Mouse (Mus musculus): ENCODE measurements at regions not wholly inside any gene's neighbourhood (a gene's known extent, or its start where the extent isn't known, plus 50 kb on each side); places are given as distances from the start of the nearest gene placed in this dataset.

DNA sequence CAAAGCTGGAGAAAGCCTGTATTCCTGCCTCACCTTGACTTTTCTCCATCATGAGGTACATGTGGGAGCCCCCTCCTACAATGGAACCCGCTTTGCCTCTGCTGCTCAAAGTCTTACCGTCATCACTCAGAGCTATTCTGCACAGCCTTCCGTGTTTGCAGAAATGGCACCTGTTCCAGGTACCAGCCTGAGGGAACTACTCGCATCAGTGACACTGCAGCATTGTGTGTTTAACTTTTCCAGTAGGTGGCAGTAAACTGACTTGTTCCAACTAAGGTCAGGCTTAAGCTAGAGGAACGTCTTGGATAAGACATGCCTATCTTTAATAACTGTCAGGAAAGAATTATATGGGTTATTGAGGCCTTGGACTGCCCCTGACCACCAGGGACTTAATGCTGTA is 71.4 kb downstream of the Fam173b start:
- no peak for DNase-seq (ENCODE audit: low spot score)

DNA sequence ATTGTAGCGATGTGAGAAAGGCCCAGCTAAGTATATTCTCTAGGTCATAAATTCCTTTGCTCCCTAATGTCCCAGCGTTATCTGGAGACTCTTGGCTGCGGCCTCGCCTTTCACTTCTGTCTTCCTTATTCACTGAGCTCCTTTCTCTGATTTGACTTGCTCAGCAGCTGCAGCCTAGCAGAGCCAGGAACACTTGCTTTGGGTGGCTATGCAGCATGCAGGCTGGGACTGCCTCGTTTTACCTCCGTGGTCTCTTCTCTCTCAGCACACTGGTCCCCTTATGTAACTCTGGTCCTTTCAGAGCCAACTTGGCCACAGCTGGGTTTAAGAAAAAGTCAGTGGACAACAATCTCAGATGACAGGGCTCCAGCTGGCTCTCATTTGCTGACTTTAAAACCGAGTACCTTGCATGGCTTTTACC is 75.1 kb downstream of the Fam173b start:
- peak; percentile 7 for DNase-seq (ENCODE audit: low spot score)

DNA sequence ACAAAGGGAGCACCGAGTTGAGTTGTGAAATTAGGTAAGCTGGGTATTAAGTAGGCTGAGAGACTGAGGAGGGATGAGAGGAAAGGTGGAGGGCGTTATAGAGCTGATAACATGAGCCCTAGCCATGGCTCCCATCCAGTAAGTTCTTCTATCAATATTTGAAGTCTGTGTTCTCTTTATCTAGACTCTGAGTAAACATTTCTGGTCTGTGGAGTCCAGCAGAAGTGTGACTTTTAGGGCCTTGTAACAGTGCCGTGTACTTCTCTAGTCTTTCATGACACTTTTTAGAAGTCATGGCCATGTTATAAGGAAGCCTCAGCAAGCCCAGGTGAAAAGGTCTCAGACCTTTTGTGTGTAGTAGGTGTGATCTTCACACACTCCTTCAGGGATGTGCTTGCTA is 91.5 kb downstream of the Fam173b start:
- no peak for DNase-seq (ENCODE audit: low spot score)

DNA sequence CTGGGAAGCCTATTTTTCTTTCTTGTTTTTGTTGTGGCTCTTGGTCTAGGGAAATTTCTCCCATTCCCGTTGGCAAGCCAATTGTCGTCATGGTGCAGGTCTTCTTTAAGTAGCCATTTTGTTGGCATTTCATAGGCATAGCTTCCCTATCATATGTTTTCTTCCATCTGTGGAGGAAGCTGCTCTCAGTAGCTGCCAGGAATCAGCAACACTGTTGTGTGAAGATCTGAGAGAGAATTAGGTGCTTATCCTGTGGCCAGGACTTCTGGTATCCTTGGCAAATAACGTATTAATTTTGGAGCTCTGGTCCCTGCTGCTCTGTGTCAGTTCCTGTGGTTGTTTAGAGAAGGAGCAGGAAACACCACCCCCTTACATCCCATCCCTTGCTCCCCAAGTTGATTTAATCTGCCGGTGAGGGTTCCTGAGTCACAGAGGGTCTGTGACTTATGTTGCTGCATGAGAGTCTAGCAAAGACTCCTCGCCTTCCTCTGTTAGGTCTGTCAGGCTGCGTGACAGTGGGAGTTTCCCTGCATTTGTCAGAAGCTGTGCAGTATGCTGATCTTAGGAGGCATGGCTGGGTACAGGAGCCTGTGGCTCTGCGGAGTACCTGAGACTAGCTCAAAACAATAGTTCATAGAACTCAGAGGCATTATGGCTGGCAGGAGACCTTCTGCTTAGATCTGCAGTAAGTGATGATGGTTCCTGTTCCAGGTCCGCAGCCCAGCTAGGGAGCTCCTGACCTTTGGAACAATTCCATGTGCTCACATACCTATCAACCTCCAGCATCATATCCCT is 93.4 kb downstream of the Fam173b start:
- no peak for DNase-seq (ENCODE audit: low spot score)

- no peak for DNase-seq (ENCODE audit: low spot score)
Measured at GRCm38 (mm10) chr15:31703400-31703799, 101.7 kb downstream of the Fam173b start.

GRCm38 (mm10) chr15:31707416-31707815 is 105.8 kb downstream of the Fam173b start:
- no peak for DNase-seq (ENCODE audit: low spot score)

- no peak for DNase-seq (ENCODE audit: low spot score)
Measured at GRCm38 (mm10) chr15:31721019-31721418, 119.4 kb downstream of the Fam173b start.

GRCm38 (mm10) chr15:31722429-31722828 is 120.8 kb downstream of the Fam173b start:
- DNase-seq (ENCODE audit: low spot score): no peak

DNA sequence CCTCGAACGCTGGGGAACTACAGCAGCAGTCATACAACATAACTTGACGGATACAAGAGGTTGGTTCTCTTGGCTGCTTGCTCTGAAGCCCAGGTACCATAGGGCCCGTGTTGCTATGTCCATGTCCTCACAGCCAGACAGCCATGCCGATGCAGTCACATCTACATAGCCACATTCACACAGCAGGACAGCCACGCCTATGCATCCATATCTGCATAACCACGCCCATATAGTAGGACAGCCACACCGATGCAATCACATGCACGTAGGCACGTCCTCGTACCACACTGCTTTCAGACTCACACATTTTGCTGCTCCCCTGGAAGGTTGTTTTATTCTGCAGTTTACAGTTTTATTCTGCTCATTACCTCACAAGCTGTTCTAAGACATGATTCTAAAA is 122.6 kb downstream of the Fam173b start:
- DNase-seq (ENCODE audit: low spot score): no peak

- DNase-seq (ENCODE audit: low spot score): no peak
Measured at GRCm38 (mm10) chr15:31729133-31729532, 127.5 kb downstream of the Fam173b start.

DNA sequence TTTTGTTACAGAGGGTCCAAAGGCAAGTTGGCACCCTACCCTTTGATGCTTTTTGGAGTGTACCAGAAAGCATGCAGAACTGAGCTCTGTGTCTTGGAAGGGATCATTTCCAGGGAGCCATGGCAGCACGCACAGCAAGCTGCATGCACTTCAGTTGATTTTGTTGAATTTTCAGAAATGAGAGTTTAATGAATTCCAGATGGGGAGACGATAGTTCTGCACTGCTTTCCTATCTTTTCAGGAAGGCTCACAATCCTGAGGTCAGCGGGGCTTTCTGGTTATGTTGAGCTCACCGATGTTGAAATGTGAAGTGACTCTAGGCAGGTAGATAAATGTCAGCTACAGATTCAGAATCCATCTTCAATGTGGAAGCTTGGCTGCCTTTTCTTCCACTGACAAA is 140.0 kb downstream of the Fam173b start:
- no peak for DNase-seq (ENCODE audit: low spot score)

- DNase-seq (ENCODE audit: low spot score): no peak
Measured at GRCm38 (mm10) chr15:31744570-31744969, 142.9 kb downstream of the Fam173b start.

DNA sequence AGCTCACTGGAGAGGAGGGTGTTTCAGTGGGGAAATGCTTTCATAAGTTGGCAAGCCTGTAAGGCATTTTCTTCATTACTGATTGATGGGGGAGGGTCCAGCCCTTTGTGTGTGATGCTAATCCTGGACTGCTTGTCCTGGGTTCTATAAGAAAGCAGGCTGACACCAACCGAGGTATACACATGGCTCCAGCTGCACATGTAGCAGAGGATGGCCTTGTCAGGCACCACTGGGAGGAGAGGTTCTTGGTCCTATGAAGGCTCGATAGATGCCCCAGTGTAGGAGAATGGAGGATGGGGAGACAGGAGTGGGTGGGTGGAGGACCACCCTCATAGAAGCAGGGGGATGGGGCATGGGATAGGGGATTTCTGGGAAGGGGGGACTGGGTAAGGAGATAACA is 151.0 kb downstream of the Fam173b start:
- no peak for DNase-seq (ENCODE audit: low spot score)

- DNase-seq (ENCODE audit: low spot score): no peak
Measured at GRCm38 (mm10) chr15:31753578-31754281, 152.1 kb downstream of the Fam173b start.

GRCm38 (mm10) chr15:31768959-31769844 is 167.6 kb downstream of the Fam173b start:
- no peak for DNase-seq (ENCODE audit: low spot score)

GRCm38 (mm10) chr15:31783081-31783480 is 181.4 kb downstream of the Fam173b start:
- peak; percentile 45 for DNase-seq (ENCODE audit: low spot score)

DNA sequence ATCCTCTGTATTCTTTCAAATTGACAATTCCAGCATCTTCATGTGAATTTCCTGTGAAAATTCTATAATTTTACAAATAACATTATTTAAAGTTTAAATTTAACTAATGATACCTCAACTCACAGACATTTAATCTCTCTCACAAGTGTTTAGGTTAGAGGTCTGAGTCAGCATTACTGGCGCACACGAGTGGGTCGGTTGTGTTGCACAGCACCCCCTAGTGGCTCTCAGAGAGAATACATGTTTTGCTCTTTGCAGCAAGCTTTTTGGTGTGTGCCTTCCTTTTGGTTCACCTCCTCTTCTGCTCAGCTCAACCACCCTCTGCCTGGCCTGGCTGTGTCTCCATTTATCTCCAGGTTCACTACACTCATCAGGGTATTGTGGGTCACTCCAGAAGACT is 183.4 kb downstream of the Fam173b start:
- DNase-seq (ENCODE audit: low spot score): no peak

GRCm38 (mm10) chr15:31798863-31799262 is 197.2 kb downstream of the Fam173b start:
- DNase-seq (ENCODE audit: low spot score): no peak

DNA sequence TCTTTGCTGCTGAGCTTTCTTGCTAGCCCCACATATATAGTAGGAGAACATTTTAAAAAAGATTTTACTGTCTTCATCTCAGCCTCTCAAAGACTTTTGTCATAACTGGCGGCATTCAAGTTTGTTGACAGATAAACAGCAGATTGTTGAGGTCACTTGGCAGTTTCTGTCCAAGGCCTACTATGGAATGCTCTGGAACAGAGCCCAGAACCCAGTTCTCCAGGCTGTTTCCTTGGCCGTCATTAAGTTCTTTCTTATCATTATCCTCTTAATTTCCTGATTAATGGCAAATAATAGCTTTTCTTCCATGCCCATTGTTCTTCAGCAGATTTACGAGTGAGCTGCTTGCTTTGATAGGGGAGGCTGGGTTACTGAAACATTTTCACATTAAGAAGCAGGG is 203.9 kb downstream of the Fam173b start:
- no peak for DNase-seq (ENCODE audit: low spot score)

- no peak for DNase-seq (ENCODE audit: low spot score)
Measured at GRCm38 (mm10) chr15:31815551-31815950, 213.9 kb downstream of the Fam173b start.

GRCm38 (mm10) chr15:31819219-31819618 is 217.6 kb downstream of the Fam173b start:
- no peak for DNase-seq (ENCODE audit: low spot score)

DNA sequence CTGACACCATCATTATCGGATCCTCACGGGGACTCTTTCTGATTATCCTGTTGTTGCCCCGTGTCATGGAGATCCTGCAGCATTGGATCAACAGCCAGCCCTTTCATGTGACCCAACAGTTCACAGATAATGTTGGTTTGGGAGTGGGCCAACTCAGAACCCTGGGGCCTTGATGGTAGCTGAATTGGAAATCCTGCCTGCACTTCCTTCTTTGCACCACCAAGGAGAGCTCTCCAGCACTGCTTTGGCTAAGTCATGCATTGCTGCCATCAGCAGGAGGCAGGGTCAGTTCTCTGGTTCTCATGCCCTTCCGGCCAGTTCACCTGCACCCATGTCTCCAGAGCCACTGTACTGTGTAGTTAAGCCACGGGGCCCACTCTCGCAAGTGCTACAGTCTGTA is 225.6 kb downstream of the Fam173b start:
- DNase-seq (ENCODE audit: low spot score): no peak

DNA sequence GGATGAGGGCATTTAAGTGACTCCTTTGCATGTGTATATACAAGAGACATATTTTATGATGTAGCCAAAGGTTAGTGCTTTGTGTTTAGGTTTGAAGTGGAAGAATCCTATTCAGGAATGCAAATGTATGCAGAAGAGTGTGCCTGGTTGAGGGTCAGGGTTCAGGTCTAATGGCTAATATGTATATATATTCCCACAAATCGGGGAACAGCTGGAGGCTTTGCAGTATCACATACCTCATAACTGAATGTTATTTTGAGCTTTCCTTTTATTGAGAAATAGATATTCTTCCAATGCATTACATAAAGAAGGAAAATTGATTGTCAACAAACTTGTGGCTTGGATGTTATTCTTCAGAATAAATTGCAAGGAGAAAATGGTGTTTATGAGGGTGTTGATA is 239.9 kb downstream of the Fam173b start:
- peak; percentile 3 for DNase-seq (ENCODE audit: low spot score)

Data from yolk sac, embryonic 10.5 days (tissue).